ENCODE assay signal across 22 mouse cellular contexts in genomic region chr5:104417721-104418120, GRCm38 (mm10). TPM values are rescaled to one million over a fixed set of nuclear protein-coding genes. Genes with fewer than 3 reads are reported as not detected.
A peak's percentile ranks its signal among the peaks of the same experiment; 100 is the strongest.
DNase-seq lines count a peak whose midpoint lies in the region; ATAC-seq lines count a peak whose summit lies in the region.
"Had no signal": no experiment of that assay in that cellular context is flagged by ENCODE, and none has a peak within 500 bp of the region (broad histone marks: within the 10 kb centered on the region; RNA-seq: fewer than 3 reads in every experiment).

No protein-coding gene starts in this region.

- no peaks in the 10 kb centered on the region for H3K4me1 ChIP-seq in kidney, embryonic 15.5 days
- H3K4me1 ChIP-seq: heart, embryonic 15.5 days; hindbrain, embryonic 13.5 days had no signal

- no peaks in the 10 kb centered on the region for H3K9me3 ChIP-seq in kidney, embryonic 15.5 days (replicated peaks)
- H3K9me3 ChIP-seq: embryonic facial prominence, embryonic 10.5 days; forebrain, embryonic 13.5 days; heart, embryonic 15.5 days; hindbrain, embryonic 13.5 days had no signal

- H3K4me3 ChIP-seq in kidney, embryonic 15.5 days (replicated peaks) = no peak overlapping the region
- H3K4me3 ChIP-seq: embryonic facial prominence, embryonic 10.5 days; forebrain, embryonic 13.5 days; heart, embryonic 15.5 days; hindbrain, embryonic 13.5 days had no signal

- H3K27ac ChIP-seq in kidney, embryonic 15.5 days = no peak overlapping the region
- H3K27ac ChIP-seq: embryonic facial prominence, embryonic 10.5 days; forebrain, embryonic 13.5 days; heart, embryonic 15.5 days; hindbrain, embryonic 13.5 days had no signal

- no peak overlapping the region for H3K9ac ChIP-seq in kidney, embryonic 15.5 days
- H3K9ac ChIP-seq: forebrain, embryonic 13.5 days; forebrain, postnatal 0 days; heart, embryonic 15.5 days; hindbrain, embryonic 13.5 days had no signal

- H3K27me3 ChIP-seq in kidney, embryonic 15.5 days = no peaks in the 10 kb centered on the region
- H3K27me3 ChIP-seq: forebrain, embryonic 13.5 days; heart, embryonic 15.5 days; hindbrain, embryonic 13.5 days had no signal

- H3K36me3 ChIP-seq in kidney, embryonic 15.5 days = no peaks in the 10 kb centered on the region
- H3K36me3 ChIP-seq: embryonic facial prominence, embryonic 10.5 days; heart, embryonic 15.5 days; hindbrain, embryonic 13.5 days had no signal

- no peak; the same call in 1 of the 2 replicates for ATAC-seq in kidney, embryonic 15.5 days (replicated peaks; ENCODE audit: low FRiP score)
- peak; percentile 20; the same call in 1 of the 2 replicates for ATAC-seq in megakaryocyte progenitor cell, adult 5-6 weeks (replicated peaks; ENCODE audit: poor library complexity)
- no peak for ATAC-seq in activated CD4-positive, CD25-positive, alpha-beta regulatory T cell, adult 4 months
- ATAC-seq: forebrain, embryonic 13.5 days; forebrain, postnatal 0 days had no signal

- peak; percentile 59 for DNase-seq in kidney, adult 18-20 months
- peak; percentile 80 to 87 for DNase-seq in kidney, adult 8-10 months
- DNase-seq in kidney, postnatal 10 days = peak; percentile 42
- no peak for DNase-seq in thymus, postnatal 36 days
- no peak for DNase-seq in adrenal gland, postnatal 36 days
- DNase-seq: adrenal gland, adult 2 months; adrenal gland, postnatal 25 days; cerebellum, adult 2 months; cerebellum, postnatal 10 days; forebrain, postnatal 0 days; gastrocnemius, postnatal 36 days; heart, adult 18-20 months; heart, postnatal 14 days had no signal

- WGBS in kidney, embryonic 15.5 days = 90% methylated on average over 1 of the region's 1 CpGs

- no peak overlapping the region for H3K4me2 ChIP-seq in kidney, embryonic 15.5 days
- H3K4me2 ChIP-seq: forebrain, embryonic 13.5 days; heart, embryonic 11.5 days; heart, embryonic 15.5 days; hindbrain, embryonic 13.5 days had no signal

RNA-seq across cellular contexts. Expression of gene Spp1, which starts 17.2 kb away (rescaled TPM):
- polyA plus RNA-seq in kidney, embryonic 15.5 days (2015; fragmentation: Nextera tagmentation; extraction: Ambion mirVana) = 64.9 and 527 TPM in 2 replicates
- total RNA-seq in megakaryocyte progenitor cell, adult 5-6 weeks (2015) = 9.5 and 10.5 TPM in 2 replicates
- 4.7 and 5.9 TPM in 2 replicates for total RNA-seq in megakaryocyte progenitor cell, adult 5-6 weeks (2017)
- polyA plus RNA-seq in activated CD4-positive, CD25-positive, alpha-beta regulatory T cell, adult 4 months (2017; shearing (Covaris generic)) = under 1 TPM; 0.93 to 0.94 TPM
- 100 to 1,000 TPM; 126 to 196 TPM for total RNA-seq in adrenal gland, postnatal 36 days (2021)

RNA-seq across cellular contexts. Expression of gene Pkd2, which starts 41.5 kb away (rescaled TPM):
- polyA plus RNA-seq in kidney, embryonic 15.5 days (2015; fragmentation: Nextera tagmentation; extraction: Ambion mirVana) = 16.5 and 18.5 TPM in 2 replicates
- total RNA-seq in megakaryocyte progenitor cell, adult 5-6 weeks (2015) = 2.3 and 2.4 TPM in 2 replicates
- total RNA-seq in megakaryocyte progenitor cell, adult 5-6 weeks (2017) = 2.0 and 3.8 TPM in 2 replicates
- polyA plus RNA-seq in activated CD4-positive, CD25-positive, alpha-beta regulatory T cell, adult 4 months (2017; shearing (Covaris generic)) = under 1 TPM in 1 of 2 experiments, not detected in 1; 0.11 TPM
- total RNA-seq in adrenal gland, postnatal 36 days (2021) = 10 to 100 TPM; 43.4 to 44.1 TPM
- total RNA-seq: MEL had no signal

Comparison
In these comparisons a context has a peak if more than half of its experiments do, and no peak if none do; other contexts are left out.
1. DNase-seq: peak in kidney, adult 18-20 months (single experiment), kidney, adult 8-10 months (2 of 2) and kidney, postnatal 10 days (single experiment); none in thymus, postnatal 36 days (0 of 2) and adrenal gland, postnatal 36 days (0 of 2).
2. RNA of gene Spp1, which starts 17.2 kb away (total RNA-seq): 126 to 196 TPM in adrenal gland, postnatal 36 days; 4.7 to 10.5 TPM in megakaryocyte progenitor cell, adult 5-6 weeks; every median in the first group is over 10 times any median in the second.
3. RNA of gene Pkd2, which starts 41.5 kb away (total RNA-seq): 43.4 to 44.1 TPM in adrenal gland, postnatal 36 days; 2.0 to 3.8 TPM in megakaryocyte progenitor cell, adult 5-6 weeks; every median in the first group is over 4 times any median in the second.